Mouse (Mus musculus) yolk sac, embryonic 10.5 days (tissue): ENCODE measurements around the gene Gpatch3.
A peak's percentile ranks its signal among the peaks of the same experiment; 100 is the strongest.

Source experiments
- DNase-seq: peaks from one replicate; pipeline ENCODE4 v3.0.0-alpha.2; 2017; ENCODE audit warnings: low spot score

Gene Gpatch3

DNA sequence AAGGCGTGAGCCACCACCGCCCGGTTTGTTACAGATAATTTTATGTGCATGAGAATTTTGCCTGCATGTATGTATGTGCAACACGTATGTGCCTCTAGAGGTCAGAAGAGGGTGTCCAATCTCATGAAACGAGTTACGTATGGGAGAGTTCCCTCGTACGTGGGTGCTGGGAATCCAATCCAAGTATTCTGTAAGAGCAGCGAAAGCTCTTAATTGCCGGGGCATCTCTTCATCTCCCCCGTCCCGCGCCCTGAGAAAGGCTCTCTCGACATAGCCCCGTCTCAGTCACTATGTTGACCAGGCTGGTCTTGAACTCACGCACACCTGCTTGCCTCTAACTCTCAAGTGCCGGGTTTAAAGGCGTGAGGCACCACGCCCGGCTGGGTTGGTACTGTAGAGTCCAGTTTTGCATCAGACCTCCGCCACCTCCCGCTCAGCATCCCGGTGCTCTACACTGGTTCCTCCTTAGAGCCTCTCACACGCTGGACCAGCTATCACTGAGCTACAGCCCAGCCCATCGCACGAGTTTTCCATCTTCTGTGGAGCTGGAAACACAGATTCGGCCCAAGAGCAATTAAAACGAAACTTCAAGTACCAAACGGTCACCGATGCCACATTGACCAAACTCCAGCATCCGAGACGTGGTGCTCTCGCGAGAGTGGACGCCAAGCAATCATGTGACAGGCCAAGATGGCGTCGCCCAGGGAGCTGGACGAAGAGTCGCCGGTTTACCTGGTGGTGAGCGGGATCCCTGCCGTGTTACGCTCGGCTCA, at the start of gene Gpatch3:
TSS of gene Gpatch3 (plus strand) at position 676 of the 773 bp plus-strand sequence.
- DNase-seq, result peak; percentile 89

DNA sequence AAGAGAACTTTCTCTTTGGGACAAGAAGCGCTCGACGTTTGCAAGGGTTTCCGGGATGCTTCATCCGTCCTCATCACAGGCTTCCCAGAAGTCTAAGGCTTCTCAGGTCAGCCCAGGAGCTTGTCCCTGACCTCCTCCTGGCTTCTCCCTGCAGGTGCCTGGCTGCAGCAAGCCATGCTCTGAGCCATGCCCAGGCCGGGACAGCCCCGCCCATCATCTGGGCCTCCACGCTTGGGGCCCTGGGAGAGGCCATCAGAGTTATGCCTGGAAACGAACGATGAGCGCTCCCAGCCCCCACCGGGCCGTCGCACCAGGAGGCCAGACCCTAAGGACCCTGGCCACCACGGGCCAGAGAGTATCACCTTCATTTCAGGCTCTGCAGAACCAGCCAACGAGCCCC, 46.8 kb upstream of the Gpatch3 start:
- no peak for DNase-seq

DNA sequence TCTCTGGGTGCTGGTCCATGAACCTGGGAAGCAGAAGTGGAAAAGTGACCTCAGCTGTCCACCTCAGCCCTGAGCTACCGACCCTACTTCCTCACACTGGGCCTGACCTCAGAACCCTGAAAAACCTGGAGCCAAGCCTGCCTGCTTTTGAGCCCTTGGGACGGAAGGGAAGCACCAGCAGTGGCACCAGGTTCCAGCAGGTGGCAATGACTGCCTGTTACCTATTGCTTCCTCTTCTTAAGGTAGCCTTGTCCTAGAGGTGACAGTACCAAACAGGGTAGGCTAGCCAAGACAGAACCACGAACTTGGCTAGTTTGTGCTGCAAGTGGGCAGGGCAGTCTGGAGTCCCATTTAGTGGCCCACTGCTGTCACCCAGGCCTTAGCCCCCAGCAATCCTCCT, 41.8 kb upstream of the Gpatch3 start:
- DNase-seq, result no peak

DNA sequence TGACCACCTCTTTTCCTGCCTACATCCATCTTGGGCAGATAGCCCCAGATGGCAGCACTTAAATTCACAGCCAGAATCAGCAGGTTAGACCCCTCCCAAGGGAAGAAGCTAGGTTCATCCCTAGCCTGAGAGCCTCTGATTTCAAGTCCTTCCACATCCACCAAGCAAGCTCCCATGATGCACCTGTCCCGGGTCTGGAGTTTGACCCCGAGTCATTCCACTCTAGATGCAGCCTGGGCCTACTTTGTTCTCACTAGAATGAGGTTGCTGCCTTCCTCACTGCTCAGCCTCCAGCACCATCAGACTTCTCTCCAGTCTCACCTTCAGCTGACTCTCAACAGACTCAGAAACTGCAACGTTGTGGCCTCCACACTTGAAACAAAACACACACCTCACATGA, 38.5 kb upstream of the Gpatch3 start:
- no peak for DNase-seq

DNA sequence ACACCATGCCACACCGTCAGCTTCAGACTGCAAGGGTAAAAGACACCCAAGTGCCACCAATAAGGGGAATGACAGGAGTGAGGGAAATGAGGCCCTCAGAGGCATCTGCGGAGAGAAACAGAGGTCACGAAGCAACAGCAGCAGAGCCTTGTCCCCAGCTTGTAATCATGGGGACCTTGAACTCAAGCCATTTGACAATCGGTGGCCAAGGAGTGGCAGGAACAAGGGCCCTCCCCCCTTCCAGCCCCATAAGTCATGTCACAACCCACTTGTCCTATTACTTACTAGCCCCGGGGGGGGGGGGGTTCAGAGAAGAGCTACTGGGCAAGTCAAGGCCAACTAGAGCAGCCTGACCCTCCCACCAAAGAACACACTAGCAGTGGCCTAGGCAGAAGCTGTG, 37.9 kb upstream of the Gpatch3 start:
- no peak for DNase-seq

DNA sequence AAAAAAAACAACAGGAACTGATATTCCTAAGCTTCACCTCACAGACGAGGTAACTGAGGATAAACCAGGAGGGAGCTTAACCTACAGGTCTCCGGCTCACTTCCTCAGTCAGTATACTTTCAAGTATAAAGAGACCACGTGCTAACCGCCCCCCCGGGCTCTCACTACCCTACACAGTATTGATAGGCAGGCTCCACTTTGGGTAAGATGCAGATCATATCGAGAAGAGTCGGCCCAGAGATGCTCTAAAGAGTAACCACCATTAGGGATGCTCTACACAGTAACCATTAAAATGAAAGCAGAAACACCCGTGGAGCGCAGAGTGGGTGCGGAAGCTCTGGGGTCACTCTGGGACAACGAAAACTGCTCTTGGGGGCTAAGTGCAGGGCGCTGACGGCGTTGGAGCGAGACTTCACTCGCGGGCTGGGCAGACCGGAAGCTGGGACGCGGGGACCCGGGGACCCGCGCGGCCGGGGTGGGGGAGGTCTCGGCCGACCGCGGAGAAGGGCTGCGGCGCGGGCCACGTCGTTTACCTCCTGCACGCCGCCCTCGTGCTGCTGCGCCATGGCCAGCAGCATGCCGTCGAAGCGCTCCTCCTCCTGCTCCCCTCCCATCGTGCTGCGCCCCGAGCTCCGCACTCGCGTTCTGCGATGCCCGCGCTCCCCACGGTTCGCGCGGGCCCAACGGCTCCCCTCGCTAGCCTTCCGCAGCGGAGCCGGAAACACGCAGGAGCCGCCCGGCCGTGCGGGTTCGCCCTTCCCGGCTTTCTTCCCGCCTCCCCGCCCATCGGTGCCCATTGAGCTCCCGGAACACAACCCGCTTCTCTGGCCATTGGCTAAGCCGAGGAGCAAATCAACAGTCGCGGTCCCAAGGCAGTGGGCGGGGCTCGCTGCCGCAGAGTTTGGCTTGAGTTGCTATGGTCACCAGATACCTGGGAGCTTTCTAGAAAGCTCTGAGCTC, 29.0 kb upstream of the Gpatch3 start, which contains the start of gene Nudc:
TSS of gene Nudc (minus strand) at position 725 of the 960 bp plus-strand sequence.
- peak; percentile 96 for DNase-seq

DNA sequence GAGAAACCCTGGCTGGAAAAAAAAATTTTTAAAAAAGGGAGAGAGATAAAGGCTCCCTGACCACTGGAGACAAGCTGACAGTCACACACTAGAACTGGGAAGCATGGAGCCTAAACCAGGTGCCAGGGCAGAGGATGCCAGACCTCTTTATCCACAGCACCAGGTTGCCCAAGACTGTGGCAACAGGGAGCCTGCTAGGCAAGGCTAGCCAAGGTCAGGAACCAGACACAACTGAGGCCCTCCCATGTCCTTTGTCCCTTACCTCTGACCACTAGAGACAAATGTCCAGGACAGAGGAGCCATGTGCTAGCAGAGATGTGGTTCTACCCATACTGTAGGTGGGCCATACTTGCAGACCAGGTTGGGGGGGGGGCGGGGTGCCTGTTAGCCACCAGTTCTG, 22.5 kb upstream of the Gpatch3 start:
- no peak for DNase-seq

DNA sequence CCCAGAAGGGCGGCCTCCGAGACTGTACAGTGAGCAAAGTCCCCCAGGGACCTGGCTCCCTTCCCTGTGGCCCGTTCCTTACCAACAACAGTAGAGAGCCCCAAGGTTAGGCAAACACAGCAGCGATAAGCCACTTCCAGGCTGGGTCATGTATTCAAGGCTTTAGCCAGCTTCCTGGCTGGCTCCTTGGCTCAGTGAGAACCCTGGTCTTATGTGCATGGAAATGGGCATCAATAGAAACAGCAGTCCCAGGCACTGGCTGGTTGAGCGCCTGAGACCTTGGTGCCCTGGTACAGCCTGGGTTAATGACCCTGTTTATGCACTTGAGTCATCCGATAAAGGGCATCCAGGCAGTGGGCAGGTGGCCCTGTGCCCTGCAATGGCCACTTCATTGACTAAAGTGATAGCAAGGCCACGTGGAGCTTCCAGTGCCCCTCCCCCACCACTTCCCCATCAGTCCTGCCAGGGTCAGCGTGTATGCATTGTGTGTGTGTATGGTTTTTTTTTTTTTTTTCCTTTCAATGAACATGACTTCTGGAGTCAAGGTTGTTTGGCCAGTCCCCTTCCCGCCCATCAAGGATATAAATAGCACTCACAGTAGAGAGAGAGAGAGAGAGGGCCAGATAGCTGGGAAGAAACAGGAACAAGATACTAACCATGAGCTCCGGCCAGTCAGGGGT, 21.6 kb upstream of the Gpatch3 start, which contains the start of gene Nr0b2:
TSS of gene Nr0b2 (plus strand) at position 609 of the 680 bp plus-strand sequence.
- DNase-seq, result peak; percentile 52

DNA sequence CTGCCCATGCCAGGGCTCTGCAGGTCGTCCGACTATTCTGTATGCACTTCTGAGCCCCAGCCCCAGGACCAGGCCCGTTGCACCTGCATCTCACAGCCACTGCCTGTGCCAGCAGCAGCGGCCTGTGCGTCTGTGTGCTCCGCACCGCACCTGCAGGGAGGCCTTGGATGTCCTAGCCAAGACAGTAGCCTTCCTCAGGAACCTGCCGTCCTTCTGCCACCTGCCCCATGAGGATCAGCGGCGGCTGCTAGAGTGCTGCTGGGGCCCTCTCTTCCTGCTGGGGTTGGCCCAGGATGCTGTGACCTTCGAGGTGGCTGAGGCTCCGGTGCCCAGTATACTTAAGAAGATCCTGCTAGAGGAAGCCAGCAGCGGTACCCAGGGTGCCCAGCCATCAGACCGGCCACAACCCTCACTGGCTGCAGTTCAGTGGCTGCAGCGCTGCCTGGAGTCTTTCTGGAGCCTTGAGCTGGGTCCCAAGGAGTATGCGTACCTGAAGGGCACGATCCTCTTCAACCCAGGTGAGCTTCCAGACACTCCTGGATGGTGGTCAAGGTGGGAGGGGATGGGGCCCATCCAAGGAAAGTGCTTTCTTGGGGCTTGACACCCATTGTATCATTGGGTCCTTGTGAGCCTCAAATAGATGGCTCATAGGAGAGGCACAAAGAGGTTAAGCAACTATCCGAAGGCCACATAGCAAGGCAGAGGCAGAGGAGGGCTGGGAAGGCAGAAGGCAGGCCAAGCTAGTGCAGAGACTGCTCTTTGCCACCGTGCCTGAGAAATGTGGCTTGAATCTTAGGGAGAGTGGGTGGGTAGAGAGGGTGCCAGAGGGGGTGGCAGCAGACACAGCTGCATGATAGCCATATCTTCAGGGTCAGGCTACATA, 20.9 kb upstream of the Gpatch3 start:
- DNase-seq, result no peak

DNA sequence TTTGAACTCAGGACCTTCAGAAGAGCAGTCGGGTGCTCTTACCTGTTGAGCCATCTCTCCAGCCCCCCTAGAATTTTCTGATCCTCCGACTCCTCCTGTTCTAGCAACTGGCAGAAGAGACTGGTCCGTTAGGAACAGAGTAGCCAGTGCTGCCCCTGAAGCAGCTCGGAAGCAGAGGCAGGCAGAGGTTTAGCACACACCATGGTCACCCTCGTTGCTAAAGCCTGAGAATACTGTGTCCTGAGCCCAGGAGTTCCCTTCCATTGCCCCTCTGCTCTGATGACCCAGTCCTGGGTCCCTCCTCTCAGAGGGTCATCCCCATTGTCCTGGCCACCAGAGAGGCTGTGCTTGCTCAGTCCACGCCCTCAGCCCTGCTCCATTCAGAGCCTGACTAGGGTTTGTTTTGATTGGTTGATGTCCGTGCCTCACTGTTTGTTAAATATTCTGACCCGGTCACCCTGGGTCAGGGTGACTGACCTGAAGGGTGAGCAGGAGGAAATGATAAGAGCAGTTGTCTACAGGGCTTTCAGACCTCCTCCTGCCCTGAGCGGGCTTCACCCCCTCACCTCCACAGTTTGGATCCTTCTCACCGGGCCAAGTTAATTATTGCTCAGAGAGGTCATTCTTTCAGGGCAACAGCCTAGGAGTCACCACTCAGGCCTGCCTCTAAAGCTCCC, 17.4 kb upstream of the Gpatch3 start:
- peak; percentile 89 for DNase-seq

DNA sequence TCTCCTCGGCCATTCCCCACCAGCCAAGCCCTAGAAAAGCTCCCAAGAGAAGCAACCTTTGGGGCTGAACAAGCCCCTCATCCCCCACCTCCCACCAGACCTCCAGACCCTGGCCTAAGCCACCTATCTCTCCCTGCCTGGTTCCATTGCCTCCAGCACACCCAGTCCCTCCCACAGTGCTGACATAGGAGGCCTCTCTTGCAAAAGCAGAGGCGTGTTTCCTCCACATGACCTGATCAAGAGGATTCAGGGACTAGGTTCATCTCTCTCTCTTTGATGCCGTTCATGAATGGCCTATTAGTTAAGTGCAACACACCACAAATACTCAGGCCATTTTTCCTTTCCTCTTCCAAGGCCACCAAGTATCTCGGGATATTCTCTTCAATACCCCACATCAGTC, 14.7 kb upstream of the Gpatch3 start:
- no peak for DNase-seq

DNA sequence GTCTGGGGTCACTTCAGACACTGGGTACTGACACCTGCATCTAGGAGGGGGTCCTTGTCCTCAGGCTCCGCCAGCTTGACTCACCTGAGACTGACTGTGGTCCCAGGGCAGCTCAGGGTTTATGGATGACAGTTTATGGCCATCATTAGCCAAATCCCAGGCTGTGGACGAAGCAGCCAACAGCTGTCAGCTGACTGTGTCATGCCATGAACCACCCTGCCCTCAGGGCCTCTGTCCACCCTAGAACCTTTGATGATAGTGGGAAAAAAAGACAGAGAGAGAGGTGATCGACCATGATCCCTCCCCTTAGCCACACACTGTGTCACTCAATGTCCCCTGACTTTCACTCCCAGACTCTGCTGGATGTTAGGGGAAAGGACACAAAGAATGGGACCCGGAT, 12.9 kb upstream of the Gpatch3 start:
- no peak for DNase-seq

DNA sequence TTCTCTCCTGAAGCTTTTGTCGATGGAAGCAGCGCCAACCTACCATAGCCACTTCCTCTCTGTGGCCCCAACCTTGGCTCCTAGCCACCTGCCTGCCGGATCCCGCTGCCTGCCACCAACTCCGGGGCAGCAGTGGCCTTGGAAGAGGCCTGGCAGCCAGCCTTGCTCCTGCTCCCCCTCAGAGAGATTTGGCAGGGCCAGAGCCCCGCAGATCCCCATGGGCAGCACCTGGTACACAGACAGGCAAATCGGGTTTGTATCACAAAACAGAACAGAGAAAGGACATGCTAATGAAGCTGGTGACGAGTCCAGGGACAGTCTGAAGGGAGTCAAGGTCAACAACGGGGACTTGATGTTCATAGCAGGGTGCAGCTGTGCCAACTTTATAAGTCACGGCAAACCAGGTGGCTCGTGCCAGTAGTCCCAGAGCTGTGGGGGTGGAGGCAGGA, 11.4 kb upstream of the Gpatch3 start:
- no peak for DNase-seq

DNA sequence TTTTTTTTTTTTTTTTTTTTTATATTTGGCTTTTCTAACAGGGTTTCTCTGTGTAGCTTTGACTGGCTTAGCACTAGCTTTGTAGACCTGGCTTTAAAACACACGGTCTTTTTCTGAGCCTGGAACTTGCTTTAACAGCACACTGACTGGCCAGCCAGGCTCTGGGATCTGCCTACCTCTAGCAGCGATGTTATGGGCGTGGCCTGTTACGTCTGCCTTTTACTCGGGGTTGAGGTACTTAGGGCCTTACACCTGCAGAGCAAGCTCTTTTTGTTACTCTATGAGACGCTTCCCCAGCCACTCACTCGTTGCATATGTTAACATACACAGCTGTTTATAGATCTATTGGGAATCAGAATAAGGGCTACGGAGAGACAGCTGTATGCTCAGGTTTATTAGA, 7.3 kb upstream of the Gpatch3 start:
- DNase-seq, result no peak

DNA sequence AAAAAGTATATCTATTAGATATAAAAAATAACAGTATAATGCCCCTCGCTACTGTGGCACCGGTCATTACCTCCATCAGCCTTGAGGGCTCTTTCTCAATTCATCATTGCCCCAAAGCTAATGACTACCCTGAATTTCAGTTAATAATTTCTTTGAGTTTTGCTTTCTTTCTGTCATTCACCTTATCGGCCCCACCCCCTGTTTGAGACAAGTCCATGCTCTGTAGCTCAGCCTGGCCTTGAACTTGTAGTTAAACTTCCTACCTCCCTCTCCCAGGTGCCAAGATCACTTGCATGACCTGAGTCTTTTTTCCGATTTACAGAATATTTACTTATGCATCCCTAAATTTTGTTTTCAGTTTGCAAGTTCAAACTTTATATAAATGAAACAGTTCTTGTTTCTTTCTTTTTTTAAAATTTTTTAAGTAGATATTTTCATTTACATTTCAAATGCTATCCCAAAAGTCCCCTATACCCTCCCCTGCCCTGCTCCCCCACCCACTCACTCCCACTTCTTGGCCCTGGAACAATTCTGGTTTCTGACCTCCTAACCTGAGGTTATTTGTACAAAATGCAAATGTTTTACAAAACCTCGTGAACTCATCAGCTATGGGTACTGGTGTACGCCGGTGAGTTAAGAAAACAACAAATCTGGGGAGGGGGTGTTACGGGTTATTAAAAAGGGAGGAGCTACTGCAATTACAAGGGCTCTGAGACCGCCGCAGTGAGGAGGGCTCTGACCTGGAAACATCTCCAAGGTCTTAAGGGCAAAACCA, 5.1 kb upstream of the Gpatch3 start:
- peak; percentile 39 for DNase-seq

DNA sequence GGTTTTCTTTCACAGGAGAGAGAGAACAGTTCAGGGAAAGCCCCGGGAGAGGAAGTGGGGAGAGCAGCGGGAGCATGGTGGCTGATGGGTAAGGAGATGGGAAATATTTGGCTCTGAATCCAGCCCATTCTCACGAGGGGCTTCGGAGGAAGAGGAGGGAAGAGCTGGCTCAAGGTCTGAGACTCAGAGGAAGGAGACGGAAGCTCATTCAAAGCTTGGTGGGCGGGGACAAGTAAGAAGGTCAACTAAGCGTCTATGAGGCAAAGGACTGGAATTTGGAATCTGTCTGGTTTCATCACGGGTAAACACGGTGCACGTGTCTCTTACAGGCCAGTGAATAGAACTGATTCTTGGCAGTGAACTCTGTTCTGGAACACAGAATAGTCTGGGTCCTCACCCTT, 4.5 kb upstream of the Gpatch3 start:
- DNase-seq, result peak; percentile 85

DNA sequence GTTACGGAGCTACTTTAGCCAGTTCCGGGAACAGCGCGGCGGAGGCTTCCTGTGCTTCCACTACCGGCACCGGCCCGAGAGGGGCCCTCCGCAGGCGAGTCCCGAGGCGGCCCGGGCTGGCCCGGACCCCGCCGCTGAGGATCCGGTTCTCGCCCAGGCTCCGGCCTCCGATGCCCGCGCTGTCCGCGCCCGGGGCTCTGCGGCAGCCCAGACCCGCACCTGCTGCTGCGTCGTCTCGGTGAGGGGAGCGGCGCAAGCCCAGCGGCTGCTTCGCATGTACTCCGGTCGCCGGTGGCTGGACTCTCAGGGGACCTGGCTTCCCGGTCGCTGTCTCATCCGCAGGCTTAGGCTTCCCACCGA, 278 bp downstream of the Gpatch3 start:
- DNase-seq, result no peak

DNA sequence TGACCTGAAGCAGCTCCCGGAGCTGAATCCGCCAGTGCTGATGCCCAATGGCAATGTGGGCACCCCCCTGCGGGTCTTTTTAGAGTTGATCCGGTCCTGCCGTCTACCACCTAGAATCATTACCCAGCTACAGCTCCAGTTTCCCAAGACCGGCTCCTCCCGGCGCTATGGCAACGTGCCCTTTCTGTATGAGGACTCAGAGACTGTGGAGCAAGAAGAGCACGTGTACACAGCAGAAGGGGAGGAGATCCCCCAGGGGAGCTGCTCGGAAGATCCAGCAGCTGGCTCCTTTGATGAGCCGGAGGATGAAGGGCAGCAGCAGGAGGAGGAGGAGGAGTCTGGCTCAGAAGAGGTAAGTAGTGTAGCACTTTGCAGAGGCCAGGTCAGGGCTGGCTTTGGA, 3.4 kb downstream of the Gpatch3 start:
- DNase-seq, result no peak

DNA sequence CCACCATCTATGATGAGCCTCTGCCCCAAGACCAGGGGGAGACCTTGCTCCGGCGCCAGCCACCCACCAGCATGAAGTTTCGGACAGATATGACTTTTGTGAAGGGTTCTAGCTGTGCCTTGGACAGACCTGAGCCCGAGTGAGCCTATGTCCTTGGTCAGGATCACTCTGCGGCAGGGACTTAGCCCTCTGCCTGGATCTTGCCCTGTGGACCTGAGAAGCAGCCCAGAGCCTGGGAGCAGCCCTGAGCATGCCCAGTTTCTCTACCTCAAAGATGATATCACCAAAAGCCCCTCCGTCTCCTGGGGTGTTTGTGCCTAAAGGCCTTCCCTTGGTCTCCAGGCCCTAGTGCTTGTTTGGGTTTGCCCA, 9.1 kb downstream of the Gpatch3 start:
- no peak for DNase-seq
